Mouse (Mus musculus): Measurements from ENCODE around the gene Cdca5.
"Not testable (repeated sequence)": the region's sequence is repeated elsewhere in the genome, so short reads cannot be mapped to it uniquely, and the experiment has no call there.

Gene Cdca5

DNA sequence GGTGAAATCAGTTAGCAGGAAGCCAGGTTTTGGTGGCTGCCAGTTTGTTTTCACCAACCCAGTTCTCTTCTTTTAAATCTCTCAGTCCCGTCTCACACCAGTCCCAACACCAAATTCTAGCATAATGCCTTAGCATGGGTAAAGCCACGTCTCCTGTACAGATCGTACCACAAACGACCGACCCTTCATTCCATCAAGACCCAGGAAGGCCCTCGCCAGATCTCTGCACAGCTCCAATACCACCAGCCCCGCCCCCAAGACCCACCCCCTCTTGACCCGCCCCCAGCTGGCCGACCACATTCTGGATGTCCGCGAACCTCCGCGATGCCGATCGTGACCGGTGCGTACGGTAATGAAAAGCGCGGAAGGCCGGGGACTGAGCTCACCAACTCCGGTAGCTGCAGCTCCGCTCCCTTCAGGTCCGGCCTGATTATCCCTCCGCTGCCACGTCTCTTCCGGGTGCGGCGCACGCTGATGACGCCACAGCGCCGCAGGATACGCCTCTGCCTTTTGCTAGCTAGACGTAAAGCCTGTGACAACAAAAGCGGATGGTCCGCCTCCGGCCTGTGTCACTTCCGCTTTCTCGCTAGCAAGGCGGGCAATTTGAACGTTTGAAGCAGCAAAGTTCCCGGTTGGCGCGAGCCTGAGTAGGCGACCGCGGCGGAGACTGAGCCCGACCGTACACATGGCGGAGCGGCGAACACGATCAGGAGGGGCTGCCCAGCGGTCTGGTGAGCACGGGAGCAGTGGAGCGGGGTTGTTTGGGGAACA, at the start of gene Cdca5, which contains the start of gene Zfpl1:
Gene Cdca5, plus strand, starts transcription at position 506 of the 771 bp plus-strand sequence.
Gene Zfpl1, minus strand, starts transcription at position 479 of the 771 bp plus-strand sequence.
- DNase-seq (ENCODE audit: low read depth, low spot score) = peak; percentile 99

DNA sequence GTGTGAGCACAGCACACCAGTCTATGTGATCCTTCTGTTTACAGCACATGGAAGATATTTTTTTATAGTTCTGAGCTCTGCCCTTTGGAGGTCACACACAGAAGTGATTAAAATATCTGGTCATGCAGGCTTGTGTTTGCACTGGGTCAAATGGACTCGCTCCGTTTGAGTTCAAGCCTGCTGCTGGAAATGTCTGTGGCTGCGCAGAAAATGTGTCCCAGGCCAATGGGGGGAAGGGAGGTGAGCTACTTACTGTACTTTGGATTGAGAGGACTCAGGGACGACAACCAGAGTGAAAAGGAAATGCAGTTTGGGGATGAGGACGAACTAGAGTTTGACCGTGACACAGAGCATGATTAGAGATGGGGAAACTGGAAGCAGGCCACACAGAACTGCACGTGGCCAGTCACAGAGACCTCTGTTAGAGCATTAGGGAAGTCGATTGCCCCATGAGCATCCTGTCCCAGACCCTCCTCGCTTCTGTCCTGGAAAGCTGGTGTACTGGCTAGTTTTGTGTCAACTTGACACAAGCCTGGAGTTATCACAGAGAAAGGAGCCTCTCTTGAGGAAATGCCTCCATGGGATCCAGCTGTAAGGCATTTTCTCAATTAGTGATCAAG, 48.7 kb upstream of the Cdca5 start:
- DNase-seq (ENCODE audit: low read depth, low spot score) = no peak

DNA sequence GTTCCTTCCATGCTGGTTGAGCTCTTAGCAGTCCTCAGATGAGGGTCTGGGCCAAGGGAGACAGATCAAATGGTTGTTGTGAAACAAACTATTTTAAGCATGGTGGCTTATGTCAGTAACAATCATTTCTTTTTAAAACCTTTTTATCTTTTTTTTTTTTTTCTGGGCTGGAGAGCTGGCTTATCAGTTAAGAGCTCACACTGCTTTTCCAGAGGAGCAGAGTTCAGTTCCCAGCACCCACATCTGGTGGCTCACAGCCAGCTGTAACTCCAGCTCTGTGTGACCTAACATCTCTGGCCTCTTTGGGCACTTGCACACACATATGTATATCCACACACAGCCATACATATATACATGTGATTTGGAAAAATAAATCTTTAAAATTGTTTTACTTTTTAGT, 47.1 kb upstream of the Cdca5 start:
- DNase-seq (ENCODE audit: low read depth, low spot score) = no peak

DNA sequence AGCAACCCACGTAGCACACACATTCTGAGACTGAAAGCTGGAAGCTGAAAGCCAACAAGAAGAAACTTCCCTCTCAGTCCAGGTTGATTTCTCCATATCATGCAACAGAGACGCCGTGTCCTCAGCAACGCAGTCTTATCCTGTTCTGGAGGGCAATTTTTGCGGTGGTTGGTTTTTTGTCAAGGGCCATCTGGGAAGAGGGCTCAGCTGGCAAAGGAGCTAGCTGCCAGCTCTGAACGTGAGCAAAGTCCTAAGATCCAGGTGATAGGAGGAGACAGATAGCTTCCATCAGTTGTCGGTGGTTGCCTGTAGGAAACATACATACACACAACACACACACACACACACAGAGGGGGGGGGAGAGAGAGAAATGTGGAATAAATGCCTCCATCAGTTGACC, 46.5 kb upstream of the Cdca5 start:
- DNase-seq (ENCODE audit: low read depth, low spot score) = no peak

DNA sequence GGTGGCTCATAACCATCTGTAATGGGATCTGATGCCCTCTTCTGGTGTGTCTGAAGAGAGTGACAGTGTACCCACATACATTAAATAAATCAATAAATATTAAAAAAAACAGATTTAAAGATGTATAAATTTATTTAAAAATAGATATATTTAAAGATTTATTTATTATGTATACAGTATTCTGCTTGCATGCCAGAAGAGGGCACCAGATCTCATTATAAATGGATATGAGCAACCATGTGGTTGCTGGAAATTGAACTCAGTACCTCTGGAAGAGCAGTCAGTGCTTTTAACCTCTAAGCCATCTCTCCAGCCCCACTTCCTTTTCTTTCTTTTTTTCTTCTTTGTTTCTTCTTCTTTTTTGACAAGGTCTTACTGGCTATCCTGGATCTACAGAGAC, 44.8 kb upstream of the Cdca5 start:
- no peak for DNase-seq (ENCODE audit: low read depth, low spot score)

DNA sequence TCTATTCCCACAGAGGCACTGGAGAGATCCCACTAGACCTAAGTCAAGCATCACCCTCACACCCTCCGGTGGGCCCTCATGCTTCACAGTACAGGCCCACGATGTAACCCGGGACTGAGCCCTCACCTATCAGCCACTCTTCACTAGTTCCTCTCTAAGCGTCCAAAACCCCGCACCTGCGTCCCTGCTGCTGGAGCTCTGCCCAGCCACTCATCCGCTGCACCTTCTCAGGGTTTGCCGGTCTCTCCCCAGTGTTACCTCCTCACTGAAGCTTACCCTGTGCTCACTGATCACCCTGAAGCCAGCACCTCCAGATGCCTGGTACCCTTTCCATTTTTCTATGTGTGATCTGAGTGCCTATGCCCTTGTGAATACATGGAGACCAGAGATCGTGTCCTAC, 42.5 kb upstream of the Cdca5 start:
- DNase-seq (ENCODE audit: low read depth, low spot score) = no peak

DNA sequence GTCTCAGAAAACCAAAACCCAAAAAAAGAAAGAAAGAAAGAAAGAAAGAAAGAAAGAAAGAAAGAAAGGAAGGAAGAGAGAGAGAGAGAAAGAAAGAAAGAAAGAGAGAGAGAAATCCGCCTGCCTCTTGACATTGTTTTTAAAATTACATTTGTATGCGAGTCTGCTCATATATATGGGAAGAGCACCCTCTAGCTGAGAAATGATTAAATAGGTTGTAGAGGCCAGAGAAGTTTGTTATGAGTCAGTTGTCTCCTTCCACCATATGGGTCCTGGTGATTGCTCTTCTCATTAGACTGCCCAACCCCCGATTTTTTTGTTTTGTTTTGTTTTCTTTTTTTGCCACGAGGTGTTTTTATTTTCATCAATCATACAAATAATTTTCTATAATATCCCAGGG, 40.7 kb upstream of the Cdca5 start:
- DNase-seq (ENCODE audit: low read depth, low spot score) = not testable (repeated sequence)

DNA sequence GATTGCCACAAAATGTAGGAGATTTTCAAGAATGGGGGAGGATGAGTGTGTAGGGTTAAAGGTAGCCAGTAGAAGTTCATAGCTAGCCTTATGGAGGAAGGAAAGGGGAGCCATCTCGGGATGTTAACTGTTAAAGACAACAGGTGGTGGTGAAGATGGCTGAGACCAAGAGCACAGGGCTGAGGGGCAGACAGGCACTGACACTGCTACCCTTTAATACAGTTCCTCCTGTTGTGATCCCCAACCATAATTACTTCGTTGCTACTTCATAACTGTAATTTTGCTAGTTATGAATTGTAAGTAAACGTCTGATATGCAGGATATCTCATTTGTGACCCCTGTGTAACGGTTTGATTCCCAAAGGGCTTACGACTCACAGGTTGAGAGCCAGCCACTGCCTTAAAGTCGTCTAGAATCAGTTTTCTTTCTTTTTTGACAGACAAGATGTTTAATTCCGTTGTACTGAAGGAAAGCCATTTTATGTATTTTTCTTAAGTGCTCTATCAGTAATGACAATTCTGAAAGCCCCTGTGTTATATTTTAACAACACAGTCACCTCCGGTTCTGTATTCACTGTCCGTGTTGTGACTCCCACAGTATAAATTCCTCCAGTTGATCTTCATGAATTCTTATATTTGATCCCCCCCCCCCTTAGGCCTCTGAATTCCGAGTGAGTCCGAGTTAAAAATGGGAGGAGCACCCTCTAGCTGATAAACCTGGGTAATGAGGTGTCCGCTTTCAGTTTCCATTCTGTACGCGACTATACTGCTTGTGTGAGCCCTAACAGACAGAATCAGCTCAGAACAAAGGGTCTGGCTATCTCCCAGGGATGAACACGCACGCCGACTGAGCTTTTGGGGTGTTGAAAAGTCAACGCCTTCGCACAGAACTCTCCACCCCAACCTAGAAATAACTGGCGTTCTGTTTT, 39.2 kb upstream of the Cdca5 start:
- DNase-seq (ENCODE audit: low read depth, low spot score) = no peak

DNA sequence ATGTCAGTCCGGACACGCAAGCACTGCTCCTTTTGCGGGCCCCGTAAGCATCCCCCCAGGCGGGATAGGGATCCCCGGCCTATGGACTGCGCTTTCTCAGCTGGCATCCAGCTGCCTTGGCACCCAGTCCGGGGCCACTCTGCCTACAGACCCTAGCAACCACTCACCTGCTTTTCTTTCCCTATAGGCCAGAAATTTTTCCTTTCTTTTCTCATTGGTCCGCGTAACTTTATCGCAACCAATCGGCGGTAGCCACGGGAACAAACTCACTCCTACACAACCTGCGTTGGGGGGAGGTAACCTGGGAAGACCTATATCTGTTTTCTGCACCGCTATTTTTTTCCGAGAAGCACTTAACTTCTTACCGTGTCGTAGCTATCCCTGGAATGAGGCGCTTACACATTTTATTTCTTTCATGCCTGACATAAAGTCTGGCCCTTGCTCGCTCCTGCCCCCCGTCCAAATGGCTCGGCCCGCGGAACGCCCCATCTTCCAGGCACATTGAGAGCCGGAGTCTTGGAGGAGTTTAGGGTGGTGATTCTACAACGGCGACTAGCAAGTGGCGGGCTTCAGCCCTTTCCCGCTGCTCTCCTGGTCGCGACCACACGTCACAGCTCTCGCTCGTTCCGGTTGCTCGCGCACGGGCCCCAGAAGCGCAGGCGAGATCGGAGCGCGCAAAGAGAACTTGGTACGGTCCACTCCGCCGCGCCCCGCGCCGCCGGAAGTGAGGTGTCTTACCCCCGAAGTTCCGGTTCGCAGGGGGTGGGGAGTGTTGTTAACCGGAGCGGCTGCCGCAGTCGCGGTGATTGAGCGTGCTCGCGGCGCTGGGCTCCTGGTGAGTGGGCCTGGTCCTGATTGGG, 38.3 kb upstream of the Cdca5 start, which contains the start of gene Syvn1:
Gene Syvn1, plus strand, starts transcription at position 283 of the 860 bp plus-strand sequence.
- DNase-seq (ENCODE audit: low read depth, low spot score) = peak; percentile 94

DNA sequence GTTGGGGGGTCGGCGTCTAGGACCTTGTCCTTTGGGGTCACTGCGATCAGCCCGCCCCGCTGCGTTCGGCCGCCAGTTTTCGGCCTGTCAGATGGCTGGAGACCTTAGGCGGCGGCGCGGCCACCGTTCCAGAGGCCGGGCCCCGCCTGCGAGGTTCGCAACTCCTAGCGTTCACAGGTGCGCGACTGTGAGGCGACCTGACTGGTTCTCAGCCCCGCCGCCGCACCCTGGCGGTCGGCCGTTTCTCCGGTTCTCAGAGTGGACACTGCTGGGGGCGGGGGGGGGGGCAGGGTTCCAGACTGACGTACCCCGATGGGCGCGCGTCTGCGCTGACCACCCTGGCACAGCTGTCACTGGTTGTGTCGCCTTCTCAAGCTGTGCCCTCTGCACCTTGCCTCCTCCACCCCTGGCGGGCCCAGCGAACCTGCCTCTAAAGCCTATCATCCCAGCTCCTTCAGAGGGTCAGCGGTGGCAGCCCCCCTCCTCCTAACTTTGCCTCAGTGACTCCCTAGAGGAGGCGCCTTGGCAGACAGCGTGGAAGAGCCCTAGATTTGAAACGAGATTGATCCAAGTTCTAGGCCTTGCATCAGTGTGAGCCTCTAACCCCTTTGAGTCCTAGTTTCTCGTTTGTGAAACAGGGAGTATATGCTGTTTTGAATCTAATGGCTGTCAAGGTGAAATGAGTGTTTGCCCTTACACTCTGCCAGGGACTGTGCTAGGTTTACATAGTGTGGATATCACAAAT, 37.5 kb upstream of the Cdca5 start:
- DNase-seq (ENCODE audit: low read depth, low spot score) = no peak

DNA sequence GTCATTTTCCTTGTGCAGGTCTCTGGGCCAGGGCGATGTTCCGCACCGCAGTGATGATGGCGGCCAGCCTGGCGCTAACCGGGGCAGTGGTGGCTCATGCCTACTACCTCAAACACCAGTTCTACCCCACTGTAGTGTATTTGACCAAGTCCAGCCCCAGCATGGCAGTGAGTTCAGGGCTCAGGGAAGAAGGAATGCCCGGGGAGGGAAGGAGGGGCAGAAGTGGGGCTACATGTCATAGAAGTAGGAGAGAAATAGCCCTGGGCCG, 37.0 kb upstream of the Cdca5 start:
- no peak for DNase-seq (ENCODE audit: low read depth, low spot score)

DNA sequence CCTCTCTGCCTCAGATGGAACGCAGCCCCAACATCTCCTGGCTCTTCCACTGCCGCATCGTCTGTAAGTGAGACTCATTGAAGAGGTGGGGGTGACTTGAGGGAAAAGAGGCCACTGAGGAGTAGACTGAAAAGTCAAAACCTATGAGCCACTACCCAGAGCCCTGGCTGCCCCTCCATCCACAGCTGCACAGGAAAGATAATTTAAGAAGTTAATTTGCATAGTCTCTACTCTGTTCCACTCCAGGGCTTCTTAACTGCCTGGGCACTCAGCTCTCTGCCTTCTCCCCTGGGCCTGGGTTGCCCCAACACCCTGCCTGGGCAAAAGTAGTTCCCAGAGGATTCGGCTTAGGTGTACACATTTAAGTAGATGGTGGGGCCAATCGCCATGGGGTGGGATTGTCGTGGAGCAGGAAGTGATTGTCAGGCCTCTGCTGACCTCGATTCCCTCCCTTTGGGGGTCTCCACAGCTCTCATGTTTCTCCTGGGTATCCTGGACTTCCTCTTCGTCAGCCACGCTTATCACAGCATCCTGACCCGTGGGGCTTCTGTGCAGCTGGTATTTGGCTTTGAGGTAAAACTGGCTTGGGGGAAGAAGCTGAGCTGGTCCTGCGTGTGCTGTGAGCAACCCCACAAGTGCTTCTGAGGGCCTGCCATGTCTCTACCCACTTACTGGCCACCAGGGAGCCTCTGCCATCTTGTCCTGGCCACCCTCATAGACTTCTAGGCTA, 35.9 kb upstream of the Cdca5 start:
- DNase-seq (ENCODE audit: low read depth, low spot score) = no peak

DNA sequence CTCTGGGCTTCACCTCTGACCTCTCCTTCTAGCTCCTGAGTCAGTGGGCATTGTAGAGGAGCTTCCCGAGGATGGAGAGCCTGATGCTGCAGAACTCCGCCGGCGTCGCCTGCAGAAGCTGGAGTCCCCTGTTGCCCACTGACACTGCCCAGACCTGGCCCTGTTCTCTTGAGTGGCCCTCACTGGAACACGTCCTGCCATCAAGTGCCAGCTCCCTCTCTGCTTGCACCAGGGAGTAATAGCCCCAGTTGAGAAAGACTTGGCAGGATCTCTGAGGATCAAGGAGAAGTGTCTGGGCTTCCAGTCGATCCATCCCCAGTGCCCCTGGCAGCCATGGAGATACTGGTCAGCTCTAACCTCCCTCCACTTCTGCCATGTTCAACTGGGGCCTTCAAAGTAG, 32.3 kb upstream of the Cdca5 start:
- DNase-seq (ENCODE audit: low read depth, low spot score) = no peak

DNA sequence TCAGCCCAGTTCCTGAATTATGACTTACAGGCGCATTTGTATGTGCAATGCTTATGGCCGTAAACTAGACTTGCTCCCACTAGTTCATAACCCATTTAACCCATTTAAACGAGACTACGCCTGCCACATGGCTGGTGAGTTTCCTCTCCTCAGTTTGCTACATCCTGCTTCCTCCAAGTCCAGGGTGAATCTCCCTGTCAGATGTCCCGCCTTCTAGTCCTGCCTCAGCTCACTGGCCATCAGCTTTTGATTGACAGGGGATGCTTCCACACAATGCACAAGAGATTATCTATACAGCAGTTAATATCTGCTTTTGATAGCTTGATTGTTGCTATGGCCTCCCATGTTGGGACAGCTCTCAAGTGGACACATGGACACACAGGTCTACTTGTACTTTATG, 30.5 kb upstream of the Cdca5 start:
- DNase-seq (ENCODE audit: low read depth, low spot score) = no peak

DNA sequence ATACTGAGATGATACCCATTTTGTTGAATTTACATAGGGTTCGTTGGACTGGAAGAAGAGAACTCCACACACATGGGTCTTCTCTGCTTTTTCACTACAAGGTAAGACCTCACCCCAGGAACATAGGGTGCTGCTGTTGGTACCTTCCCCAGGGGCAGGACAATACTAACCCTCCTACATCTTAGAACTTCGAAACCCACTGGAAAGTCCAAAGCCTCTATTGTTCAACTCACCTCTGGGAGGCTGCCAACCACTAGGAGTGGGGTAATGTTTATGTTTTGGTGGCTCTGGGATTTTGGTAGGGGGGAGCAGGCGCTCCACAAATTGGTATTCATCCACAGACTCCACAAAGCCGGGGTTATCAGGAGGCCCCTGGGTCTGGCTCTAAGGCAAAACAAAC, 28.1 kb upstream of the Cdca5 start:
- no peak for DNase-seq (ENCODE audit: low read depth, low spot score)

DNA sequence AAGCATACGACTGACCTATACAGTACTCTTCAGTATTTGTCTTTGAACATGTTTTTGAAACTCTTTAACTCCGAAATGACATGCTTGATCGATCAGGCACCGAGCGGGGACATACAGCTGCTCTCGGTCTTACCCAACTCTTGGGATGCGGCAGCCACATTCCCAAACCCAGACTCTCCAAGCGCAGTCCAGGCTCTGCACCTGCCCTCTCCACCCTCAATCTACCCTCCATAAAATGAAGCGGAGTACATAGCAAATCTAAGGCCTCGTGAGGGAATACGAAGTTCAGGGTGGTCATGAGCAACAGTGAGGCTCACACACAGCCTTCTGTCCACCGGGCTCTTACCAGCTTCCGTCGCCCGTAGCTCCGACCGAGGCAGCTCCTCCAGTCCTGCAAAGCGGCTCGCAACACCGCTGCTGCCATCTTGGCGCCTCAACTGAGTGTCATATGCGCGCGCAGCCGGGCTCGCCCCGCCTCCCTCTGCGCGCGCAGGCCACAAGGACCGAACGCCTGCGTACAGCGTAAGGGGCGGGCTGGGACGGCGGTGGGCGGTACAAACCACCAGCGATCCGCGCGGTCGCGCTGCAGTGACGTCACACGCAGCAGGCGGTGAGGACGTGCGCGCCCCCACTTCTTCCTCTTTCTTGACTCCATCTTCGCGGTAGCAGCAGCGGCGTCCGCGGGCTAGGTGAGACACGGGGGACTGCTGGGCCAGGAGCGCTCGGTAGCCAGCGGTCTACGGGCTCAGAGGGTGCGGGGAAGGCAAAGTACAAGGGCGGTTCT, 27.3 kb upstream of the Cdca5 start, which contains the start of the genes Mrpl49 and Fau:
Gene Mrpl49, minus strand, starts transcription at position 473 of the 784 bp plus-strand sequence.
Gene Fau, plus strand, starts transcription at position 532 of the 784 bp plus-strand sequence.
- DNase-seq (ENCODE audit: low read depth, low spot score) = peak; percentile 98

DNA sequence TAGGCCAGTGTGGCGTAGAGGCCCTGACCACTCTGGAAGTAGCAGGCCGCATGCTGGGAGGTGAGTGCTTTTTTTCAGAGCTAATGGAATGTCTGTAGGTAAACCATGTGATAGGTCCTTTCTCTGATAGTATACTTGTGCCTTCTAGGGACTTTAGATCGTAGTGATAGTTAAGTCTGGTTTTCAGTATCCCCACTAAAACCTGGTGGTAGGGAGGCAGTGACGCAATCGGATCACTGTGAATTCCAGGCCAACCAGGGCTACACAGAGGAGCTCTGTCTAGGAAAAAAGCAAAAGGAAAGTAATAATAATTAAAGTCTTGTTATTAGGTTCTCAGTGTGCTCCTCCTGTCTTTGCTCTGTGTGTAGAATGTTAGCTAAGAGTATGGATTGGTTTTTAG, 26.3 kb upstream of the Cdca5 start:
- DNase-seq (ENCODE audit: low read depth, low spot score) = no peak

DNA sequence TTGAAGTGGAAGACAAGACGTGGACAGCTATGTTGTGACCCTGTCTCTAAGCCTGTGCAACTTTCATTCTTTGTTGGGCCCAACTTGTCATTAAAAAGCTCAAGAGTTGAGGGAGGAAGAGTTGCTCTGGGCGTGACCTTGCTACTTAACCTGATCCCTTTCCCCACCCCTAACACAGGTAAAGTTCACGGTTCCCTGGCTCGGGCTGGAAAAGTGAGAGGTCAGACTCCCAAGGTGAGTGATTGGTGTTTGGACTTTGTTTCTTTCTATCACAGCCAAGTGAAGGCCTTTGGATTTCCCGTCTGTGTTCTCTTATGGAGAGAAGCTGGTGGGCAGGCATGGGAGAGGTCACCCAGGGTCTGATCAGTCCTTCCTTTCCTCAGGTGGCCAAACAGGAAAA, 25.8 kb upstream of the Cdca5 start:
- DNase-seq (ENCODE audit: low read depth, low spot score) = no peak

DNA sequence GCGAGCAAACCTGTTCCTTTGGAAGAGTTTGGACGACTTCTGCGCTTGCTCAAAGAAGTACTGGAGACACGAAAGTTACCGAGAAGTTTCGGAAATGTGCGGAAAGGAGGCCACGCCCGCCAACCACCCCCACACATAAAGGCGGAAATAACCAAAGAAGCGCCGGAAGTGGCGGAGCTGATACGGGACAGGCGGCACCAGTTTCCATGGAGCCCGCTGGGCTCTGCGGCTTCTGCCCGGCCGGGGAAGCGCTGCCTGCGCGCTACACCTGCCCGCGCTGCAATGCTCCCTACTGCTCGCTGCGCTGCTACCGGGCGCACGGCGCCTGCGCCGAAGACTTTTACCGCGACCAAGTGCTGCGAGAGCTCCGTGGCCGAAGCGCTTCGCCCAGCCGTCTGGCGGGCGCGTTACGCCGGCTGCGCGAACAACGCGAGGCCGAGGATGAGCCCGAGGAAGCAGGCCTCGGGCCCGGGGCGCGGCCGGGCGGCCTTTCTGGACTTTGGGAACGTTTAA, 23.7 kb upstream of the Cdca5 start, which contains the start of gene Znhit2:
Gene Znhit2, plus strand, starts transcription at position 172 of the 513 bp plus-strand sequence.
- peak; percentile 91 for DNase-seq (ENCODE audit: low read depth, low spot score)
